Mouse (Mus musculus): Measurements from ENCODE around the gene Rabggtb. TPM values are rescaled to one million over a fixed set of nuclear protein-coding genes. Genes with fewer than 3 reads are reported as not detected.

Gene Rabggtb
- polyA plus RNA-seq, 1 experiment from 2014 or later = 39.6 TPM

DNA sequence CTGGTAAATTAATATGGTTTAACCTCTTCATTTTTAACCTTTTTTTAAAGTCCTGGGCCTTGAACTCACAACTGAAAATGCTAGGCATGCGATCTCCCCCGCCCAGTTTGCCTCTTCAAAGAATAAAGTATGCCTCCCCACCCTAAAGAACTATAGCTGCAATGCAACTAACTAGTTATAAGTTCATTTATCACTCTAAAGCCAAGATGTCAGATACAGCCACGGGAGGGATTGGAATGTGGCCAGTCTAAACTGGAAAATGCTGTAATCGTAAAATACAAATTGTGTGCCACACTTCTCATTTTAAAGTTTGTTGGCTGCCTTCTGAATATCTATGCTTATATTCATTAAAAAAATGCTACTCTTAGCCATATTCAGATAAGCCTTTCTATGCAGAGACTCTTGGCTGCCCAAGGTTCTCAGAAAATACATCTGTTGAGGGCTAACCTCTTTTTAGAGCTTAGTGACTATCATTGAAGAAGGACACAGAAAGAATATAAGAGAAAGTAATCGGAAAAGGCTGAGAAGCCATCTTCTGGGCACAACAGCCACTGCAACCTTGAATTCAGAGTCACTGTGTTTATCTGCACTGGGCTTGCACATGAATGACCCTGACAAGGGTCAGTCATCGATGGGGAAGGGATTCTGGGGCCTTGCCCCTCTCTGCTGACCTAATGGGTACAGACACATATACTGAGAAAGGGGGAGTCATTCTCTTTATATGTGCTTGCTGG is 868 bp upstream of the Rabggtb start:
- H3K4me3 ChIP-seq (replicated peaks) = peak overlapping the region; percentile 80
- H3K27ac ChIP-seq = peak overlapping the region; percentile 92; the same call in 1 of the 2 replicates
- 51% methylated on average over 6 of the region's 6 CpGs for WGBS
- peak overlapping the region; percentile 91 for H3K4me2 ChIP-seq
- H3K9ac ChIP-seq (replicated peaks) = peak overlapping the region; percentile 95; the same call in 1 of the 2 replicates
- H3K36me3 ChIP-seq = peaks cover 30% of the 10 kb centered on the region
- ATAC-seq (ENCODE audit: insufficient number of reproducible peaks, insufficient read depth, low FRiP score, low TSS enrichment, low read depth) = no peak
- H3K9me3 ChIP-seq = no peaks in the 10 kb centered on the region
- peaks cover 40% of the 10 kb centered on the region for H3K4me1 ChIP-seq (replicated peaks)
- no peaks in the 10 kb centered on the region for H3K27me3 ChIP-seq

DNA sequence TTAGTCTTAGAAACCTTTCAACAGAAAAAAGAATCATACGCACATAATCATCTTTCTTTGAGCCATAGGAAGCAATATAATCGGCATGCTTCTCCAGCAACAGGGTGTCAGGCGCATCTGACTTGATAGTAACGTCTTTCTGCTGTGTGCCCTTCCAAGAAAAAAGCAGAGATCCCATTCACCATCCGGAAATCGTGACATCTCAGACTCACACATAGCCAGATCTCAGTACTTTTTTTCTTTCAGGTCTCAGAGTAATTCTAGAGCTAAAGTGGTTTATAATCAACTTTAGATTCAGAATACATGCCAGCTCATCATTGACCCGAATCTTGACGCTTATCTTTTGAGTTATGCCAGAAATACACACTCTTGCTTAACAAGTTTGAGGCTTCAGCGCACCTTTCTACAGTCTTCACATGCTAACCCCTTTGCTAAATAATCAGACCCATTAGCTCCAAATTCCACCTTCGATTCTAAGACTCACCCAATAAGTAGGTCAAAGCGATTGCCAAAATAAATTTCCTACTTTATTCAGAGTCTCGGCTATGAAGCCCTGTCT is 848 bp downstream of the Rabggtb start:
- H3K9me3 ChIP-seq = no peaks in the 10 kb centered on the region
- peak overlapping the region; percentile 91 for H3K4me2 ChIP-seq
- peak overlapping the region; percentile 95 for H3K9ac ChIP-seq (replicated peaks)
- no peak for ATAC-seq (ENCODE audit: insufficient number of reproducible peaks, insufficient read depth, low FRiP score, low TSS enrichment, low read depth)
- peaks cover 47% of the 10 kb centered on the region for H3K36me3 ChIP-seq
- H3K4me3 ChIP-seq (replicated peaks) = peak overlapping the region; percentile 80
- peaks cover 46% of the 10 kb centered on the region for H3K4me1 ChIP-seq (replicated peaks)
- WGBS = 5% methylated on average over 12 of the region's 12 CpGs
- peak overlapping the region; percentile 92 for H3K27ac ChIP-seq
- no peaks in the 10 kb centered on the region for H3K27me3 ChIP-seq

DNA sequence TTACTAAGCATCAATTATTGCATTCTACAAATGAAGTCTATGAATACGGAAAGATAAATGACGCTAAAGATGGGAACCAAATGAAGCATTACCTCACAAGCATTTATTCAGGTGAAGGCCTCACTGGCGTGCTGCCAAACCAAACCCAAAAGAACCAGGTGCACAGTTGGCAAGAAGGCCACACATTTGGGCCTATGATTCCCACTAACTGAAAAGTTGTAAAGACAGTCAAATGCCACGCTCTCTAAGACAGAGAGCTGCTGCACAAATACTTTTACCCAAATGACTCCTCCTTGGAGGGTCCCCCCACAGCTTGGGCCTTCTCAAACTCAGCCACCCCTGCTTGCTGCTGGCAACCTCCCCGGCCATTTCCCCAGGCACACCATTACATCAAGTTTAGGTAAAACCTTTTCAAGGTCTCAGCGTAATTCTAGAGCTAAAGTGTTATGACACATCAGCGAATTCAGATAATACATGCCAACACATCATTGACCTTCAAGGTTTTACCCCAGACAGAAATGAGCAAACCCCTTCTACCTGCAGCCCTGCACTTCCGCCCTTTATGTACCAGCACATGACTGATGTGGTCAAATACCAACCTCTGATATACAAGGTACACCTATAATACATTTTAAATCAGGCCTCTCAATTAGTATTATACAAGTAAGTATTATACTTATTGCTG is 1.5 kb downstream of the Rabggtb start:
- Histone ChIP-seq H3K4me3 (replicated peaks) (peak overlapping the region; percentile 80), H3K27ac (0 out of 2 replicates have a peak overlapping the region, but pooled peaks have one; percentile 35), H3K4me1 (replicated peaks) (peaks cover 46% of the 10 kb centered on the region), H3K36me3 (peaks cover 53% of the 10 kb centered on the region), H3K4me2 (peak overlapping the region; percentile 91), H3K27me3 (no peaks in the 10 kb centered on the region), H3K9me3 (no peaks in the 10 kb centered on the region), H3K9ac (replicated peaks) (peak overlapping the region; percentile 95)
- WGBS = 52% methylated on average over 8 of the region's 8 CpGs
- no peak for ATAC-seq (ENCODE audit: insufficient number of reproducible peaks, insufficient read depth, low FRiP score, low TSS enrichment, low read depth)

DNA sequence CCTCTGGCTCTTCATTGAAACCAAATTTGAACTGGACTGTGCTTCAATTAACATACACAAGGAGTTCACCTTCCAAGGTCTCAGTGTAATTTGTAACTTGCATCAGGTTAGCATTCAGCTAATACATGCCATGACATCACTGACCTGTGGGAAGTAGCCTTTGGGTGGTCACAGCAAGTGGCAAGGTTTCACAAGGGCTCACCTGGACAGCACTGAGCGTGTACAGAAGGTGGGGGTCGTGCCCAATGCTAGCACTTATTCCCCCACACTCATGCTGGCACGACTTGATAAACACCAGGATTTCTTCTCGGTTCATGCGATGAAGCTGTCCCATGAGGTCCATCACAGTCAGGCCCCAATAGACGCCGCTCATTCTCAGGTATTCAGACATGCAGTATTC is 2.3 kb downstream of the Rabggtb start:
- Histone ChIP-seq H3K4me3 (replicated peaks) (peak overlapping the region; percentile 80), H3K27me3 (no peaks in the 10 kb centered on the region), H3K27ac (no peak overlapping the region), H3K4me1 (replicated peaks) (peaks cover 46% of the 10 kb centered on the region), H3K9ac (replicated peaks) (no peak overlapping the region; the same call in 1 of the 2 replicates), H3K9me3 (no peaks in the 10 kb centered on the region), H3K4me2 (peak overlapping the region; percentile 91), H3K36me3 (peaks cover 62% of the 10 kb centered on the region)
- 75% methylated on average over 7 of the region's 7 CpGs for WGBS
- no peak for ATAC-seq (ENCODE audit: insufficient number of reproducible peaks, insufficient read depth, low FRiP score, low TSS enrichment, low read depth)

DNA sequence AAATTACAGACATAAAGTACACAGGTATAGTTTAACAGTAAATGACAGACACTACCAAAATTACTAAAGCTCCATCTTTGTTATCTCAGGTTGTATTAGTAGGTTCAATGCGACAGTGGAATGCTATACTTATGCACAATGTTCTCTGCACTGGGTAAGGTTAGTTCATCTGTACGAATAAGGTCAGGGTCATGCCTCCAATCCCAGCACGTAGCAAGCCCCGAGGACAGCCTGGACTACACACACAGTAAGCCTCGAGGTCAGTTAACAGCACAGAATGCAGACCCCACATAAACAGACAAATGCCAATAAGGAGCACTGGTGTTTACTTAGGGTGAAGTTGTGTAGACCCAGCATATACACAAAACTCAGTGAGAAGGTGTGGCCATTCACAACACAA is 3.9 kb downstream of the Rabggtb start:
- Histone ChIP-seq H3K9me3 (no peaks in the 10 kb centered on the region), H3K4me3 (replicated peaks) (no peak overlapping the region), H3K4me2 (no peak overlapping the region), H3K4me1 (replicated peaks) (peaks cover 45% of the 10 kb centered on the region), H3K36me3 (peaks cover 78% of the 10 kb centered on the region), H3K27me3 (no peaks in the 10 kb centered on the region), H3K27ac (no peak overlapping the region), H3K9ac (replicated peaks) (no peak overlapping the region)
- 72% methylated on average over 5 of the region's 5 CpGs for WGBS
- no peak for ATAC-seq (ENCODE audit: insufficient number of reproducible peaks, insufficient read depth, low FRiP score, low TSS enrichment, low read depth)

DNA sequence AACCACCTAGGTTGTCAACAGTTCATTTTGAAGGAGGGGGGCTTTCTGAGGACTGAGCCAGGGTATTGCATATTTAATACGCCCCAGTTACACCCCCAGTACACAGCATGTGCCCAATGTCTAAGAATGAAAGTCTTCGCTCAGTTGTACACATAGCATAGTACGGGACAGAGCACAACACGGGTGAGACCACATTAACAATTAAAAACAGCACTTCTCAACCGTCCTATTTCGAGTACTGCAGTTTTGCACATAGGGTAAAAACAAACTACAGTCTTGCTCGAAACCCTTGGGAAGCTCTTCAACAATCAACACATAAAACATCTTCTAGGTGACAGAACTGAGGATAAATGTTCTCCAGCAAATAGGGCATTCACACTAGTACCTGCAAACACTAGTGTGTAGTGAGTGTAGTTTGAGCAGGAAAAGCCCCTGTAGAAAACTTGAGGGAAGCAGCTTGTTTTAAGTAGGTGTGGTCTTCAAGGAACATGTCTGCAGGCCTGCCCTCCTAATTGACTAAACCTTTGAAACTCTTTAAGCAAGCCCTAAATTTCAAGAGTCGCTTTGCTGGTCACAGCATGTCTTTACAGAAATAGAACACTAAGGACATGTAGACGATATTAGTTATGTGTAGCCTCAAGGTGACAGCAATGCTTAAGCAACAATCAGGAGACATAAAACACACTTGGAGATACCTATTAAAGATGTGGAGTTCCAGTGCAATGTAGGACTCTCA is 6.5 kb downstream of the Rabggtb start, which contains the start of gene Msh4:
Gene Msh4, minus strand, starts transcription at position 3 of the 736 bp plus-strand sequence.
- no peak within 1 kb of the TSS for H3K4me2 ChIP-seq

DNA sequence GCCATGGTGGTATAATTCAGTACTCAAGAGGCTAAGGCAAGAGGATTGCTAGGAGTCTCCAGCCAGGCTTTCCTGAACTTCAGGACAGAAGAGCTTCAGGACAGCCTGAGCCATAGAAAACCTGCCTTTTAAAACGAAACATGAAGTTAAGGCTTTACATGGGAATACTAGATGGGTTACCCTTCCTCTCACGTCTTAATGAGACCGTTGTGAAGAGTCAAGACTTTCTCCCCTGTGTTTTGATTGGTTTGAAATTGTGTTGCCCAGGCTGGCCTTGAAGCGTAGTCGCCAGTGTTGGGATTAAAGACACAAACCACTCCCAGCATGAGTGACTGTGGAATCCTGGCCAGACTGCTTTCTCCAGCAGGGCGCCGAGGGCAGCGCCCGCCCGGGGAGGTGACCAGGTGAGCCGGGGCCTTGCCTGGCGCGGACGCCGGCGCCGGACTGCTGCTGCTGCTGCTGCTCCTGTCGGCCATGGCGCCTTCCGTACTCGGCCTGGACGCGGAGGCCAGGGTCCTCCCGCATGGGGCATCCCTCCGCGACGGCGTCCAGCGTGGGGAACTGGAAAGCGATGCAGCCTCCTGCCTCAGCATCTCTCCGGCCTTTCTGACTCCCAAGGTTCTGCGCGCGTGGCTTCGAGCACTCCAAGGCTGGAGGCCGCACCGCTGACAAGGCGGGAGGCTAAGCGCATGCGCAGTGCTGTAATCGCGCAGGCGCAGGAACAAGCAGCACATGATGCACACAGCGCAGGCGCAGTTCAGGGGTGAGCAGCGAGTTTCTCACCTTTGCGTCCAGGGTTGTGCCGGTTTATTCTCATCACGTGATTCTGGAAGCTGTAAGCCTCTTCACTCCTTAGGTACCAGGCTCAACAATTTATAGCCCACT is 7.3 kb downstream of the Rabggtb start:
- 87% methylated on average over 49 of the region's 49 CpGs for WGBS
- Histone ChIP-seq H3K4me2 (no peak overlapping the region), H3K27ac (no peak overlapping the region), H3K4me3 (replicated peaks) (no peak overlapping the region), H3K9me3 (no peaks in the 10 kb centered on the region), H3K27me3 (no peaks in the 10 kb centered on the region), H3K36me3 (peaks cover 74% of the 10 kb centered on the region), H3K4me1 (replicated peaks) (peaks cover 24% of the 10 kb centered on the region), H3K9ac (replicated peaks) (no peak overlapping the region)
- ATAC-seq (ENCODE audit: insufficient number of reproducible peaks, insufficient read depth, low FRiP score, low TSS enrichment, low read depth) = peak; percentile 33; the same call in 1 of the 2 replicates

More for the DNA sequence above, 6.5 kb downstream of the Rabggtb start, which contains the start of gene Msh4:
- Histone ChIP-seq H3K36me3 (peaks cover 82% of the 10 kb centered on the region), H3K27me3 (no peaks in the 10 kb centered on the region), H3K4me3 (replicated peaks) (no peak within 1 kb of the TSS), H3K9me3 (no peaks in the 10 kb centered on the region), H3K4me1 (replicated peaks) (peaks cover 32% of the 10 kb centered on the region), H3K9ac (replicated peaks) (no peak within 1 kb of the TSS), H3K27ac (no peak within 1 kb of the TSS)
- WGBS = 83% methylated on average over 9 of the region's 9 CpGs
- no peak for ATAC-seq (ENCODE audit: insufficient number of reproducible peaks, insufficient read depth, low FRiP score, low TSS enrichment, low read depth)

DNA sequence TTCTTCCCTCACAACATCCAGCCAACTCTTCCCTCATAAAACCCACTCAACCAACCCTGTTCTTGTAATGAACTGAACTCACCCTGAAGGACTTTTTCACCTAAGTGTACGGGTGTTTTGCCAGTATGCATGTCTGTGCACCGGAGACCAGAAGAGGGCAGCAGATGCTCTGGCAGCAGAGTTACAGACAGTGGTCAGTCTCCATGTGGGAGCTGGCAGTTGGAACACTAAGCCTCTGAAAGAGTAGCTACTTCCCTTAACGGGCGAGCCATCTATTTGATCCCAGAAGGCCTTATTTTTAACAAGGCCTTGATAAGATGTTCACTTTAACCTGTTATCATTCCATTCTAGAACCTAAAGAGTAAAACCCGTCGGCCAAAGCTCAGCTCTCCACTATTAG is 8.2 kb downstream of the Rabggtb start:
- H3K4me1 ChIP-seq (replicated peaks) = peaks cover 15% of the 10 kb centered on the region
- H3K4me3 ChIP-seq (replicated peaks) = no peak overlapping the region
- H3K36me3 ChIP-seq = peaks cover 65% of the 10 kb centered on the region
- no peak overlapping the region for H3K9ac ChIP-seq (replicated peaks)
- H3K9me3 ChIP-seq = no peaks in the 10 kb centered on the region
- no peak overlapping the region for H3K27ac ChIP-seq
- H3K4me2 ChIP-seq = no peak overlapping the region
- WGBS = 70% methylated on average over 6 of the region's 6 CpGs
- ATAC-seq (ENCODE audit: insufficient number of reproducible peaks, insufficient read depth, low FRiP score, low TSS enrichment, low read depth) = no peak
- no peaks in the 10 kb centered on the region for H3K27me3 ChIP-seq

DNA sequence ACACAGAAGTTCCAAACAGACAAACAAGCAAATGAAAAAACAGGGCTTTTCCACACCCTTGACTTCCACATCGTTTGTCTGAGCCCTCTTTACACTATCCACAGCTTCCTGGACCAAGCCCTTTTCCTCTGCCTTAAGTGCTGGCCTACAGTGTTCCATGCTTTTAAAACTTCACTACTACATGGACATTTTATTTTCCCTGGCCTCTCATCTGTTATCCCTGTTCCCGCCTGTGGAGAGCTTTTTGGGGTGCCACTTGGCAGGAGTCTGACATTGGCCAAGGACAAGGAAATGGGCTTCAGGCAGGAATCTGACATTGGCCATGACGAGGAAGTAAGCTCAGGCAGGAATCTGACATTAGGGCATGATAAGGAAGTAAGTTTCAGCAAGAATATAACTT is 10.2 kb downstream of the Rabggtb start:
- no peak overlapping the region for H3K4me2 ChIP-seq
- H3K36me3 ChIP-seq = peaks cover 45% of the 10 kb centered on the region
- no peak overlapping the region for H3K27ac ChIP-seq
- H3K9me3 ChIP-seq = no peaks in the 10 kb centered on the region
- H3K4me1 ChIP-seq (replicated peaks) = no peaks in the 10 kb centered on the region
- H3K9ac ChIP-seq (replicated peaks) = no peak overlapping the region
- no peaks in the 10 kb centered on the region for H3K27me3 ChIP-seq
- ATAC-seq (ENCODE audit: insufficient number of reproducible peaks, insufficient read depth, low FRiP score, low TSS enrichment, low read depth) = no peak
- 64% methylated on average over 3 of the region's 3 CpGs for WGBS
- no peak overlapping the region for H3K4me3 ChIP-seq (replicated peaks)

DNA sequence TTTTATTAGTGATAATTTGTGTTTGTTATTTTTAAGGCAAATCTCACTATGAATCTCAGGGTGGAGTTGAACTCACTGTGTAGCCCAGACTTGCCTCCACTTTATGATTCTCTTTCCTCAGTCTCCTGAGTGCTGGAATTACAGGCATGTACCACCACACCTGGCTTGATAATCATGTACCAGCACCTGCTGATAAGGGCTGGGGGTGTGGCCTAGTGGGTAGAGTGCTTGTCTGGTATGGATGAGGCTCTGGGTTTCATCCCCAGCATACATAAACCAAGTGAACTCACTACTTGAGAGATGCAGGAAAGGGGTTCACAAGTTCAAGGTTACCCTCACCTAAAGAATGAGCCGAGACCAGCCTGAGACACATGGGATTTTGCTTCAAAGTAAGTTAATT is 10.9 kb downstream of the Rabggtb start:
- 86% methylated on average over 1 of the region's 1 CpGs for WGBS
- H3K4me2 ChIP-seq = no peak overlapping the region
- no peak for ATAC-seq (ENCODE audit: insufficient number of reproducible peaks, insufficient read depth, low FRiP score, low TSS enrichment, low read depth)

More for the DNA sequence above, 10.9 kb downstream of the Rabggtb start:
- Histone ChIP-seq H3K9ac (replicated peaks) (no peak overlapping the region), H3K4me1 (replicated peaks) (no peaks in the 10 kb centered on the region), H3K27ac (no peak overlapping the region), H3K27me3 (no peaks in the 10 kb centered on the region), H3K4me3 (replicated peaks) (no peak overlapping the region), H3K36me3 (peaks cover 38% of the 10 kb centered on the region), H3K9me3 (no peaks in the 10 kb centered on the region)
